Mouse (Mus musculus) cerebellum, adult 2 months (tissue): ENCODE measurements at regions not wholly inside any gene's neighbourhood (a gene's known extent, or its start where the extent isn't known, plus 50 kb on each side); places are given as distances from the start of the nearest gene placed in this dataset.

Experiments used
- DNase-seq, 2 experiments: peaks; one replicate each; pipeline ENCODE4 v3.0.0; 2021
- H3K27ac ChIP-seq: fragments of 200-500 bp; 2 replicates; pipeline ENCODE4 v1.5.1; 2012; ENCODE audit warnings: low read length, control low read depth, inconsistent platforms; ENCODE audit not compliant: insufficient read depth
- H3K27me3 ChIP-seq: fragments of 200-500 bp; 2 replicates; pipeline ENCODE4 v1.6.1; 2012; ENCODE audit warnings: inconsistent platforms, mild to moderate bottlenecking, low read length, moderate library complexity; ENCODE audit not compliant: control insufficient read depth, insufficient read depth
- H3K4me1 ChIP-seq: fragments of 200-500 bp; 2 replicates; pipeline ENCODE4 v1.6.1; 2011; ENCODE audit warnings: low read length; ENCODE audit not compliant: control insufficient read depth, insufficient read depth
- H3K4me3 ChIP-seq: fragments of 200-500 bp; replicated peaks from 2 replicates; pipeline ENCODE3; 2011; ENCODE audit warnings: mild to moderate bottlenecking, low read depth, low read length, control low read depth; ENCODE audit not compliant: insufficient read depth
- CTCF ChIP-seq: fragments of 200-500 bp; IDR thresholded peaks from 2 replicates; pipeline ENCODE4 v1.5.1; 2011; ENCODE audit warnings: low read depth, mild to moderate bottlenecking, control low read depth, low read length, moderate library complexity, borderline replicate concordance; ENCODE audit not compliant: insufficient read depth
- POLR2A ChIP-seq: fragments of 200-500 bp; IDR thresholded peaks from 2 replicates; pipeline ENCODE4 v1.6.1; 2011; ENCODE audit warnings: low read length, control low read depth, borderline replicate concordance; ENCODE audit not compliant: insufficient read depth
- WGBS: fragments of 180-500 bp; shearing (Covaris S2); methylation state at CpG from one replicate; pipeline ENCODE4 v1.1.7; 2018; 5-methylcytosine and 5-hydroxymethylcytosine counted together

GRCm38 (mm10) chr9:63087195-63087594, 61.6 kb downstream of the Skor1 start:
- WGBS = 73% methylated on average over 4 of the region's 4 CpGs
- no peaks in the 10 kb centered on the region for H3K27me3 ChIP-seq
- TF ChIP-seq POLR2A (no peak), CTCF (no peak)
- H3K4me1 ChIP-seq = no peaks in the 10 kb centered on the region
- no peak overlapping the region for H3K4me3 ChIP-seq
- H3K27ac ChIP-seq = no peak overlapping the region
- no peak for DNase-seq

GRCm38 (mm10) chr9:63086671-63087070, 62.1 kb downstream of the Skor1 start:
- TF ChIP-seq CTCF = no peak
- no peak for TF ChIP-seq POLR2A
- DNase-seq = no peak
- no peaks in the 10 kb centered on the region for H3K27me3 ChIP-seq
- no peaks in the 10 kb centered on the region for H3K4me1 ChIP-seq
- 90% methylated on average over 1 of the region's 1 CpGs for WGBS
- no peak overlapping the region for H3K4me3 ChIP-seq
- no peak overlapping the region for H3K27ac ChIP-seq

DNA sequence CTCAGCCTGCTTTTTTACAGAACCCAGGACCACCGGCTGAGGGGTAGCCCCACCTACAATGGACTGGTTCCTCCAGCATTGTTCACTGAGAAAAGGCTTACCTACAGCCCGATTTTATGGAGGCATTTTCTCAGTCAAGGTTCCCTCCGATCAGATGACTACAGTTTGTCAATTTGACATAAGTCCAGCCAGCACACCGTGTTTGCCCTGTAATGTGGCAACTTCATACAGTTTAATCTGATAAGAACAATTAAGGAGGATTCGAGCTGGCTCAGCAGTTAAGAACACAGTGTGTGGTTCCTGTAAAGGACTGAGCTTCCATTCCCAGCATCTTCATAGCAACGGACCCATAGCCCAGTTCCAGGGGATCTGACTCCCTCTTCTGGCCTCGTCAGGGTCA, 65.9 kb downstream of the Skor1 start:
- 88% methylated on average over 7 of the region's 7 CpGs for WGBS
- DNase-seq = no peak

DNA sequence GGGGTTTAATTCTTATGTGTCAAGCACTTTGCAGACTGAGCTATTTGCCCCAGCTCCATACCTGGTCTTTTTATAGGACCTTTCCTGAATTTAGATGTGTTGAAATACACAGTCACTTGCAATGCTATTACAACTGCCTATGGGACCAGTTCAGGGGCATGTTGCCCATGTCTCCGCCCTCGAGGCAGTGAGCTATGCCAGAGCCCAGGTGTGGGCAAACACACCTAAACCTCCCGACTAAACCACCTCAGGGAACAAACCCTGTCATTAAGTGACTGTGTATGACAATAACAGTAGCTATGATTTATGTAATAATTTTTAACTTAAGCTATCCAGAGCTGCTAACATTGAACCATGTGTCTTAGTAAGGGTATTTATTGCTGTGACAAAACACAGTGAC, 66.5 kb downstream of the Skor1 start:
- H3K27ac ChIP-seq = no peak overlapping the region
- no peaks in the 10 kb centered on the region for H3K27me3 ChIP-seq
- DNase-seq = no peak
- TF ChIP-seq POLR2A = no peak
- TF ChIP-seq CTCF = no peak
- no peaks in the 10 kb centered on the region for H3K4me1 ChIP-seq
- WGBS = 88% methylated on average over 3 of the region's 3 CpGs
- no peak overlapping the region for H3K4me3 ChIP-seq

More for the DNA sequence above, 65.9 kb downstream of the Skor1 start:
- Histone ChIP-seq H3K4me3 (no peak overlapping the region), H3K27ac (no peak overlapping the region), H3K27me3 (no peaks in the 10 kb centered on the region), H3K4me1 (no peaks in the 10 kb centered on the region)
- no peak for TF ChIP-seq CTCF
- TF ChIP-seq POLR2A = no peak

DNA sequence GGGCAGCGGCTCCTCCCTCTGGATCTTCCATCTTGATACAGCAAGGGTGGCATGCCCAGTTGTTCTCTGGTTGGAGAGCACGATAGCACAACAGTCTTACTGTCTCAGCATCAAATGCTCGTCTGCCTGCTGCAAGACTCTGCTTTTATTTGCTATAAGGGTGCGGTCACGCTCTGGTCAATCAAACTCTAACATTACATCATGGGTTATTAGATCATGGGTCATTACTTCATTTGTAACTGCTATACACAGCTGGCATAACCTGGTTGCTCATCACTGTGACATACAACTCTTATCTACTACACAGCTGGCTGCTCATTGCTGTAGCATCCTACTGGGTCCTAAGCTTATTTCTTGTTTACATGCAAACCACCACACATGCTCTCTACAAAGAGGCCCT, 68.4 kb downstream of the Skor1 start:
- no peak for TF ChIP-seq POLR2A
- TF ChIP-seq CTCF = no peak
- Histone ChIP-seq H3K27me3 (no peaks in the 10 kb centered on the region), H3K27ac (no peak overlapping the region), H3K4me3 (no peak overlapping the region), H3K4me1 (no peaks in the 10 kb centered on the region; the same call in 1 of the 2 replicates)
- 93% methylated on average over 5 of the region's 5 CpGs for WGBS
- no peak for DNase-seq

- Histone ChIP-seq H3K27me3 (no peaks in the 10 kb centered on the region), H3K4me3 (no peak overlapping the region), H3K4me1 (no peaks in the 10 kb centered on the region; the same call in 1 of the 2 replicates), H3K27ac (no peak overlapping the region)
- TF ChIP-seq CTCF = no peak
- no peak for TF ChIP-seq POLR2A
- DNase-seq = no peak
- 68% methylated on average over 5 of the region's 5 CpGs for WGBS
These were observed 73.5 kb downstream of the Skor1 start for GRCm38 (mm10) chr9:63075252-63075651.

DNA sequence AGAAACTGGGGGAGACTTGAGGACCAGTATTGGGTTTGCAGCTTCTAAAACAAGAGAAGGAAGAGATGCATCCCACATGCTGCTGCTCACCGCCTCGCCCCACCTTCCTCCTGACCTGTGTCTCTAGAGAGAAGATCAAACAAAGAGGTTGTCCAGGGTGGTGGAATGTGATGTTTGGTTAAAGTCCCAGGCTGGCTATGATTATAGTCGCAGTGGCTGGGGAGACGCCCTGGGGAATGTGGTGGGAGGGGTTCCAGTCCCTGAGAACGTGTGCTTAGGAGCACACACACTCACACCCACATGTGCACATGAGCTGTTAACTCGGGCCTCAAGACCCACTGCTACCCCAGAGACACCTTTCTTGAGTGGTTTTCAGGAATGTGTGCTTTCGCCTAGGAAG, 74.0 kb downstream of the Skor1 start:
- Histone ChIP-seq H3K4me3 (no peak overlapping the region), H3K4me1 (no peaks in the 10 kb centered on the region; the same call in 1 of the 2 replicates), H3K27ac (no peak overlapping the region), H3K27me3 (no peaks in the 10 kb centered on the region)
- TF ChIP-seq CTCF (no peak), POLR2A (no peak)
- 73% methylated on average over 7 of the region's 7 CpGs for WGBS
- no peak for DNase-seq

DNA sequence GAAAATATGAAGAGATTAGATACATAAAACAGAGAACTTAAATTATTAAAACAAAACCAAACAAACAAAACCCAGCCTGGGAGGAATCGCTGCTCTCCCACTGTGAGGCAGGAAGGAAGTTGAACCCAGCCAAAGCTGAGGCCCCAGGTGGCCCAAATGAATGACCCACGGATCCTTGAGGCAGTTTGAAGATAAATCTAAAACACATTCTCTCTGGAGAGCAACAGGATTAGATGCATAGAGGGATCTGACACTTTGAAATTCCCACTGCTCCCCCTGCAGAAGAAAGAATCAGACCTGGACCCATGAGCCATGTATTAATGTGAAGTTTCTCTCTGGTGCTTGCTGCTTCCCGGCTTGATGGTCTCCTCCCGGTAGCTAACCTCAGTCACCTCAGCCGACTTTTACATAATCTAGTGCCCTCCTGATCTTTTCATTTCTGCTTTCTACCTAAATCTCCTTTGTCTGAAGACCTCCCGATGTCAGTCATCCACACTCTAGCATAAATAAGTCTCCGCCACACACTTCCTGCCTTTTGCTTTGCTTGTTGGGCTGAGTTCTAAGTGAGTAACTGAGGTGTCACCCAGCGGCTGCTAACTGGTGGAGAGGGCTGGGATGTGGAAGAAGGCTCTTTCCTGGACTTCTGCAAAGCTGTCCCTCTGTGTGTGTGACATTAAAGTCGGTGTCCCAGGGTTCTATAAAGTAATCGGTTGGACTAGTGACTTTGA, 74.6 kb downstream of the Skor1 start:
- TF ChIP-seq POLR2A (no peak), CTCF (no peak)
- Histone ChIP-seq H3K27me3 (no peaks in the 10 kb centered on the region), H3K27ac (no peak overlapping the region), H3K4me3 (no peak overlapping the region), H3K4me1 (no peaks in the 10 kb centered on the region; the same call in 1 of the 2 replicates)
- no peak for DNase-seq
- 38% methylated on average over 10 of the region's 10 CpGs for WGBS

DNA sequence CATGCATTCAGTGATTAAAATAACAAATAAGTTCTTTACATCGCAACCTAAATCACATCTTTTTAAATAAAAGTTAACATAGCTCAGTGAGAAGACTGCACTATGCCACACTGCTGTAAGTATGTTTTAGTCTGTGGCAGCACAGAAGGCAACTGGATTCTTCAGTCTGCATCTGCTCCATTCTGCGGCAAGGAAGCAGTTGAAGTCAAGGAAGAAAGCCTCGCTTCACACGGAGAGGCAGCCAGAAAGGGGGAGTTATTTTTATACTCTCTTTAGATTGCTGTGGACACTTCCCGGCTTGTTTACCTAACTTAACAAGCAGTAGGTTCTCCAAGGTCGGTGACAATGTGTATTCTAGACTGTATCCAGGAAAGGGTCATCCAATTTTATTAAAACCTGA, 77.7 kb downstream of the Skor1 start:
- H3K4me3 ChIP-seq = no peak overlapping the region
- no peak for DNase-seq
- TF ChIP-seq POLR2A (no peak), CTCF (no peak)
- 60% methylated on average over 6 of the region's 6 CpGs for WGBS
- H3K27ac ChIP-seq = no peak overlapping the region
- H3K27me3 ChIP-seq = no peaks in the 10 kb centered on the region
- no peaks in the 10 kb centered on the region; the same call in 1 of the 2 replicates for H3K4me1 ChIP-seq
